In the genomic region with DNA sequence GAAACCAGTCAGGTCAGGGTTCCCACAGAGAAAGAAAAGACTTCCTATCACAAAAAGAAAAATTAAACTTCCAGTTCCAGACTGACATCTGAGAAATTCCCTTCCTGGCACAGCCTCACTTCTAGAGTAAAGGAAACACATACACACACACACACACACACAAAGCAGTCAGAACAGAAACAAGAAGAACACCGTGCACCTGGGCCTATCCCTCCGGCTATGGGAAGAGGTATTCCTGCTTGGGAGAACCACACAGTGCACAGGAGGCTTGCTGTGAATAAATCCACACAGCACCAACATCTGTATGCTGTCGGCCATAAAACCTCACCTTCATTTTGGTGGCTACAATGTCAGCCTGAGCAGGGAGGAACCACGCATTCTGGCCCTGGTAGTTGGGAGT, we compare ENCODE assay signal across 7 mouse cellular contexts. TPM values are rescaled to one million over a fixed set of nuclear protein-coding genes. Genes with fewer than 3 reads are reported as not detected.
DNase-seq lines count a peak whose midpoint lies in the region; ATAC-seq and TF ChIP-seq lines count a peak whose summit lies in the region.

No protein-coding gene starts in this region.

- H3K9me3 ChIP-seq in neural tube, embryonic 11.5 days (ENCODE audit: control insufficient read depth, low read length) = no peaks in the 10 kb centered on the region
- H3K9me3 ChIP-seq in forebrain, embryonic 13.5 days (replicated peaks) = no peaks in the 10 kb centered on the region
- H3K9me3 ChIP-seq in limb, embryonic 14.5 days (ENCODE audit: control insufficient read depth, low read length) = no peaks in the 10 kb centered on the region
- no peaks in the 10 kb centered on the region for H3K9me3 ChIP-seq in stomach, postnatal 0 days (ENCODE audit: control insufficient read depth, low read length)

- H3K4me2 ChIP-seq in neural tube, embryonic 11.5 days (ENCODE audit: low read depth) = peak overlapping the region; percentile 74
- H3K4me2 ChIP-seq in forebrain, embryonic 13.5 days = peak overlapping the region; percentile 73
- H3K4me2 ChIP-seq in limb, embryonic 14.5 days (replicated peaks; ENCODE audit: low read depth, low read length, severe bottlenecking) = peak overlapping the region; percentile 68
- peak overlapping the region; percentile 67 for H3K4me2 ChIP-seq in stomach, postnatal 0 days (replicated peaks; ENCODE audit: low read depth)

- H3K4me3 ChIP-seq in neural tube, embryonic 11.5 days (ENCODE audit: low read depth, low read length) = peak overlapping the region; percentile 91; the same call in 1 of the 2 replicates
- peak overlapping the region; percentile 81 for H3K4me3 ChIP-seq in forebrain, embryonic 13.5 days
- peak overlapping the region; percentile 90 for H3K4me3 ChIP-seq in limb, embryonic 14.5 days (replicated peaks; ENCODE audit: low read length)
- H3K4me3 ChIP-seq in stomach, postnatal 0 days (ENCODE audit: low read depth, low read length) = peak overlapping the region; percentile 96

- no peak for TF ChIP-seq EP300 in stomach, postnatal 0 days (optimal IDR thresholded peaks at IDR 0.05)

- WGBS in neural tube, embryonic 11.5 days = 81% methylated on average over 4 of the region's 4 CpGs
- WGBS in forebrain, embryonic 13.5 days = 78% methylated on average over 4 of the region's 4 CpGs
- 45% methylated on average over 4 of the region's 4 CpGs for WGBS in limb, embryonic 14.5 days
- 36% methylated on average over 4 of the region's 4 CpGs for WGBS in stomach, postnatal 0 days

- no peaks in the 10 kb centered on the region for H3K27me3 ChIP-seq in neural tube, embryonic 11.5 days (ENCODE audit: control insufficient read depth, insufficient read depth, low read length)
- H3K27me3 ChIP-seq in forebrain, embryonic 13.5 days = no peaks in the 10 kb centered on the region
- no peaks in the 10 kb centered on the region for H3K27me3 ChIP-seq in limb, embryonic 14.5 days (ENCODE audit: control insufficient read depth, insufficient read depth, low read length)
- H3K27me3 ChIP-seq in stomach, postnatal 0 days (ENCODE audit: control insufficient read depth, insufficient read depth, low read length) = no peaks in the 10 kb centered on the region

- peaks cover 15% of the 10 kb centered on the region for H3K4me1 ChIP-seq in neural tube, embryonic 11.5 days (ENCODE audit: control insufficient read depth, insufficient read depth, low read length)
- H3K4me1 ChIP-seq in forebrain, embryonic 13.5 days = peaks cover 34% of the 10 kb centered on the region
- H3K4me1 ChIP-seq in limb, embryonic 14.5 days (ENCODE audit: control insufficient read depth, insufficient read depth, low read length) = peaks cover 28% of the 10 kb centered on the region
- peaks cover 5% of the 10 kb centered on the region; the same call in 1 of the 2 replicates for H3K4me1 ChIP-seq in stomach, postnatal 0 days (replicated peaks; ENCODE audit: control insufficient read depth, insufficient read depth)

- TF ChIP-seq POLR2A in limb, embryonic 14.5 days (IDR thresholded peaks at IDR 0.05; ENCODE audit: borderline replicate concordance, extremely low read depth, insufficient read depth, insufficient read length) = no peak

- H3K27ac ChIP-seq in neural tube, embryonic 11.5 days (ENCODE audit: low read depth, low read length) = no peak overlapping the region
- H3K27ac ChIP-seq in forebrain, embryonic 13.5 days = no peak overlapping the region
- peak overlapping the region; percentile 53 for H3K27ac ChIP-seq in limb, embryonic 14.5 days (replicated peaks; ENCODE audit: low read depth, low read length)
- peak overlapping the region; percentile 98 for H3K27ac ChIP-seq in stomach, postnatal 0 days (replicated peaks)

- H3K9ac ChIP-seq in neural tube, embryonic 11.5 days (ENCODE audit: low read length) = 0 out of 2 replicates have a peak overlapping the region, but pooled peaks have one; percentile 94
- H3K9ac ChIP-seq in forebrain, embryonic 13.5 days = peak overlapping the region; percentile 95
- H3K9ac ChIP-seq in limb, embryonic 14.5 days (ENCODE audit: low read depth, low read length, severe bottlenecking) = peak overlapping the region; percentile 91; the same call in 1 of the 2 replicates
- H3K9ac ChIP-seq in stomach, postnatal 0 days (ENCODE audit: low read length) = peak overlapping the region; percentile 94; the same call in 1 of the 2 replicates

- DNase-seq in neural tube, embryonic 11.5 days (ENCODE audit: low spot score) = no peak
- no peak for DNase-seq in neural tube, embryonic 10.5 days (ENCODE audit: extremely low spot score, low spot score)
- no peak for DNase-seq in limb, embryonic 14.5 days (ENCODE audit: low spot score)
- DNase-seq in stomach, postnatal 0 days (ENCODE audit: low spot score) = no peak
- no peak for DNase-seq in urinary bladder, postnatal 25 days (ENCODE audit: low spot score)

- no peak for TF ChIP-seq CTCF in stomach, postnatal 0 days (IDR thresholded peaks at IDR 0.05; ENCODE audit: low read depth)

- H3K36me3 ChIP-seq in neural tube, embryonic 11.5 days (ENCODE audit: control insufficient read depth, insufficient read depth, low read length) = peaks cover 20% of the 10 kb centered on the region
- H3K36me3 ChIP-seq in forebrain, embryonic 13.5 days (ENCODE audit: poor library complexity, severe bottlenecking) = peaks cover 51% of the 10 kb centered on the region
- peaks cover 58% of the 10 kb centered on the region for H3K36me3 ChIP-seq in limb, embryonic 14.5 days (ENCODE audit: control insufficient read depth, insufficient read depth, low read length)
- H3K36me3 ChIP-seq in stomach, postnatal 0 days (ENCODE audit: control insufficient read depth, insufficient read depth, low read length) = peaks cover 25% of the 10 kb centered on the region

- no peak for ATAC-seq in neural tube, embryonic 11.5 days (ENCODE audit: insufficient read depth, low FRiP score, low TSS enrichment)
- no peak for ATAC-seq in forebrain, embryonic 13.5 days
- no peak for ATAC-seq in limb, embryonic 14.5 days (ENCODE audit: low FRiP score, low read depth)
- ATAC-seq in stomach, postnatal 0 days (ENCODE audit: low FRiP score, low TSS enrichment) = no peak
- no peak for ATAC-seq in megakaryocyte-erythroid progenitor cell, adult 5-6 weeks (replicated peaks; ENCODE audit: low FRiP score, low TSS enrichment, poor library complexity, severe bottlenecking)

RNA-seq across cellular contexts. Expression of a gene that starts 11.7 kb away (rescaled TPM):
- polyA plus RNA-seq in neural tube, embryonic 11.5 days (2014; fragmentation: Nextera tagmentation; extraction: Ambion mirVana) = 132 and 135 TPM in 2 replicates
- 135 and 143 TPM in 2 replicates for polyA plus RNA-seq in forebrain, embryonic 13.5 days (2015; fragmentation: Nextera tagmentation; extraction: Ambion mirVana)
- 111 and 123 TPM in 2 replicates for polyA plus RNA-seq in limb, embryonic 14.5 days (2012; rRNA removed)
- polyA plus RNA-seq in limb, embryonic 14.5 days (2014; fragmentation: Nextera tagmentation; extraction: Ambion mirVana) = 101 and 109 TPM in 2 replicates
- 82.5 and 87.0 TPM in 2 replicates for polyA plus RNA-seq in stomach, postnatal 0 days (2015; fragmentation: Nextera tagmentation; extraction: Ambion mirVana)
- total RNA-seq in megakaryocyte-erythroid progenitor cell, adult 5-6 weeks (2014; fragmentation: Nextera tagmentation) = 67.5 and 74.7 TPM in 2 replicates
- total RNA-seq in megakaryocyte-erythroid progenitor cell, adult 5-6 weeks (2017) = 70.1 and 93.9 TPM in 2 replicates

RNA-seq across cellular contexts. Expression of a gene that starts 24.1 kb away (rescaled TPM):
- polyA plus RNA-seq in neural tube, embryonic 11.5 days (2014; fragmentation: Nextera tagmentation; extraction: Ambion mirVana) = 87.8 and 92.8 TPM in 2 replicates
- 92.0 and 97.4 TPM in 2 replicates for polyA plus RNA-seq in forebrain, embryonic 13.5 days (2015; fragmentation: Nextera tagmentation; extraction: Ambion mirVana)
- polyA plus RNA-seq in limb, embryonic 14.5 days (2012; rRNA removed) = 66.4 and 66.6 TPM in 2 replicates
- polyA plus RNA-seq in limb, embryonic 14.5 days (2014; fragmentation: Nextera tagmentation; extraction: Ambion mirVana) = 85.5 and 87.2 TPM in 2 replicates
- 55.6 and 55.7 TPM in 2 replicates for polyA plus RNA-seq in stomach, postnatal 0 days (2015; fragmentation: Nextera tagmentation; extraction: Ambion mirVana)
- total RNA-seq in megakaryocyte-erythroid progenitor cell, adult 5-6 weeks (2014; fragmentation: Nextera tagmentation) = 193 and 207 TPM in 2 replicates
- 142 TPM in 2 replicates for total RNA-seq in megakaryocyte-erythroid progenitor cell, adult 5-6 weeks (2017)

RNA-seq across cellular contexts. Expression of a gene that starts 29.0 kb away (rescaled TPM):
- polyA plus RNA-seq in neural tube, embryonic 11.5 days (2014; fragmentation: Nextera tagmentation; extraction: Ambion mirVana) = 1.4 and 2.1 TPM in 2 replicates
- 1.9 and 3.7 TPM in 2 replicates for polyA plus RNA-seq in forebrain, embryonic 13.5 days (2015; fragmentation: Nextera tagmentation; extraction: Ambion mirVana)
- polyA plus RNA-seq in limb, embryonic 14.5 days (2012; rRNA removed) = 1.6 and 3.2 TPM in 2 replicates
- polyA plus RNA-seq in limb, embryonic 14.5 days (2014; fragmentation: Nextera tagmentation; extraction: Ambion mirVana) = 1.6 and 2.1 TPM in 2 replicates
- 0.59 and 0.62 TPM in 2 replicates for polyA plus RNA-seq in stomach, postnatal 0 days (2015; fragmentation: Nextera tagmentation; extraction: Ambion mirVana)
- 2.0 TPM in 1 of 2 replicates, not detected in the other for total RNA-seq in megakaryocyte-erythroid progenitor cell, adult 5-6 weeks (2014; fragmentation: Nextera tagmentation)
- total RNA-seq in megakaryocyte-erythroid progenitor cell, adult 5-6 weeks (2017) = 3.8 and 6.5 TPM in 2 replicates

RNA-seq across cellular contexts. Expression of a gene that starts 29.7 kb away (rescaled TPM):
- 97.6 and 103 TPM in 2 replicates for polyA plus RNA-seq in neural tube, embryonic 11.5 days (2014; fragmentation: Nextera tagmentation; extraction: Ambion mirVana)
- 117 and 118 TPM in 2 replicates for polyA plus RNA-seq in forebrain, embryonic 13.5 days (2015; fragmentation: Nextera tagmentation; extraction: Ambion mirVana)
- 188 and 197 TPM in 2 replicates for polyA plus RNA-seq in limb, embryonic 14.5 days (2012; rRNA removed)
- polyA plus RNA-seq in limb, embryonic 14.5 days (2014; fragmentation: Nextera tagmentation; extraction: Ambion mirVana) = 161 and 174 TPM in 2 replicates
- 81.9 and 82.2 TPM in 2 replicates for polyA plus RNA-seq in stomach, postnatal 0 days (2015; fragmentation: Nextera tagmentation; extraction: Ambion mirVana)
- 74.7 and 80.4 TPM in 2 replicates for total RNA-seq in megakaryocyte-erythroid progenitor cell, adult 5-6 weeks (2014; fragmentation: Nextera tagmentation)
- total RNA-seq in megakaryocyte-erythroid progenitor cell, adult 5-6 weeks (2017) = 35.5 and 43.5 TPM in 2 replicates

RNA-seq across cellular contexts. Expression of a gene that starts 45.4 kb away (rescaled TPM):
- polyA plus RNA-seq in neural tube, embryonic 11.5 days (2014; fragmentation: Nextera tagmentation; extraction: Ambion mirVana) = 243 and 245 TPM in 2 replicates
- polyA plus RNA-seq in forebrain, embryonic 13.5 days (2015; fragmentation: Nextera tagmentation; extraction: Ambion mirVana) = 194 and 211 TPM in 2 replicates
- 263 and 265 TPM in 2 replicates for polyA plus RNA-seq in limb, embryonic 14.5 days (2012; rRNA removed)
- 168 and 187 TPM in 2 replicates for polyA plus RNA-seq in limb, embryonic 14.5 days (2014; fragmentation: Nextera tagmentation; extraction: Ambion mirVana)
- polyA plus RNA-seq in stomach, postnatal 0 days (2015; fragmentation: Nextera tagmentation; extraction: Ambion mirVana) = 57.5 and 61.6 TPM in 2 replicates
- 365 and 530 TPM in 2 replicates for total RNA-seq in megakaryocyte-erythroid progenitor cell, adult 5-6 weeks (2014; fragmentation: Nextera tagmentation)
- total RNA-seq in megakaryocyte-erythroid progenitor cell, adult 5-6 weeks (2017) = 100 and 161 TPM in 2 replicates

Comparison
In these comparisons a context has a peak if more than half of its experiments do, and no peak if none do; other contexts are left out.
1. H3K27ac ChIP-seq: peak in limb, embryonic 14.5 days (single experiment) and stomach, postnatal 0 days (single experiment); none in neural tube, embryonic 11.5 days (single experiment) and forebrain, embryonic 13.5 days (single experiment).
2. Peak in every context shown above with its lines, with median percentiles within 50 percentile points of each other: H3K4me2 ChIP-seq, H3K4me3 ChIP-seq and H3K9ac ChIP-seq.